Mouse (Mus musculus) small intestine, adult 2 months (tissue): ENCODE measurements around the gene Spaar. TPM values are rescaled to one million over a fixed set of nuclear protein-coding genes. Genes with fewer than 3 reads are reported as not detected.
"Not testable (repeated sequence)": the region's sequence is repeated elsewhere in the genome, so short reads cannot be mapped to it uniquely, and the experiment has no call there.

Source experiments
- H3K27ac ChIP-seq: fragments of 200-500 bp; 2 replicates; pipeline ENCODE4 v1.5.1; 2012; ENCODE audit warnings: low read depth, low read length, control low read depth, inconsistent platforms; ENCODE audit not compliant: insufficient read depth
- H3K27me3 ChIP-seq: fragments of 200-500 bp; 2 replicates; pipeline ENCODE4 v1.6.1; 2012; ENCODE audit warnings: mild to moderate bottlenecking, moderate library complexity, low read length, inconsistent platforms; ENCODE audit not compliant: control insufficient read depth, insufficient read depth
- H3K36me3 ChIP-seq: fragments of 200-500 bp; 2 replicates; pipeline ENCODE4 v1.6.1; 2012; ENCODE audit warnings: mild to moderate bottlenecking, low read length, control low read depth, inconsistent platforms; ENCODE audit not compliant: control insufficient read depth, insufficient read depth
- H3K4me1 ChIP-seq: fragments of 200-500 bp; 2 replicates; pipeline ENCODE4 v1.6.1; 2012; ENCODE audit warnings: low read length, inconsistent platforms, mixed read lengths; ENCODE audit not compliant: control insufficient read depth, insufficient read depth, insufficient read length
- H3K4me3 ChIP-seq: fragments of 200-500 bp; 2 replicates; pipeline ENCODE4 v1.5.1; 2012; ENCODE audit warnings: low read depth, mild to moderate bottlenecking, control low read depth, inconsistent platforms, low read length, moderate library complexity
- CTCF ChIP-seq: fragments of 200-500 bp; IDR thresholded peaks from 2 replicates; pipeline ENCODE4 v1.5.1; 2012; ENCODE audit warnings: low read depth, mild to moderate bottlenecking, control low read depth, inconsistent platforms, low read length, moderate library complexity, mixed read lengths; ENCODE audit not compliant: insufficient replicate concordance, insufficient read length; ENCODE audit errors: extremely low read depth
- POLR2A ChIP-seq: fragments of 200-500 bp; IDR thresholded peaks from 2 replicates; pipeline ENCODE4 v1.6.1; 2012; ENCODE audit warnings: low read depth, mild to moderate bottlenecking, control low read depth, inconsistent platforms, low read length, moderate library complexity
- WGBS: fragments of 180-500 bp; shearing (Covaris S2); methylation state at CpG from one replicate; pipeline ENCODE4 v1.1.7; 2018; 5-methylcytosine and 5-hydroxymethylcytosine counted together
- polyA plus RNA-seq: library from polyadenylated mRNA; depleted of rRNA; stranded (reverse); fragments of >200 nt; gene quantifications from 2 replicates; pipeline ENCODE4 v1.2.3, GENCODE M21; 2012; rRNA removed

The Spaar gene
- polyA plus RNA-seq, 1 experiment, result 1.1 TPM

- Histone ChIP-seq H3K27me3 (no peaks in the 10 kb centered on the region), H3K4me3 (no peak overlapping the region), H3K4me1 (no peaks in the 10 kb centered on the region), H3K36me3 (no peaks in the 10 kb centered on the region), H3K27ac (no peak overlapping the region)
- TF ChIP-seq POLR2A, result no peak
- WGBS, result 74% methylated on average over 5 of the region's 5 CpGs
These were observed 38.5 kb downstream of the Spaar start for GRCm38 (mm10) chr4:43768341-43768740.

- H3K36me3 ChIP-seq, result no peaks in the 10 kb centered on the region
- no peak overlapping the region for H3K27ac ChIP-seq
- H3K4me3 ChIP-seq, result no peak overlapping the region
- no peaks in the 10 kb centered on the region for H3K27me3 ChIP-seq
- no peak for TF ChIP-seq POLR2A
- no peak for TF ChIP-seq CTCF
- no peaks in the 10 kb centered on the region for H3K4me1 ChIP-seq
- WGBS, result 97% methylated on average over 2 of the region's 2 CpGs
These were observed 39.5 kb downstream of the Spaar start for GRCm38 (mm10) chr4:43769374-43769773.

DNA sequence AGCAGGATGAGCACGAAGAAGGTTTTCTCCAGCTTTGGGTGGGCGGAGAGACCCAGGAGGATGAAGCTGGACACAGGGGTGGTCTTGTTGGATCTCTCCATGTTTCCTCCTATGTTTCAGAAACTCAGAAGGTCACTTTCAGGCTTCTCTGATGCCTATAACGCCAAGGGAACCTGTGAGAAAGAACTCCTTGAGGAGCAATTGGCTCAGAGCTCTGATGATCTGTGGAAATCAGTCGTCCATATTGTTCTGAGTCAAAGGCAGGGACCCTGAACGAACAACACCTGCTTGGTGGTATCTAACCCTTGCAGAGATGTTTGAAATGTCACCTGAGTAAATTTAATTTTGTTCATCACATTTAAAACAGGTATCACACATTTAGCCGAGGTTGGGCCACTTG, 41.1 kb downstream of the Spaar start, which contains the start of gene Olfr159:
Olfr159 (minus strand) TSS at position 101 of the 400 bp plus-strand sequence.
- H3K36me3 ChIP-seq, result no peaks in the 10 kb centered on the region
- no peak within 1 kb of the TSS for H3K27ac ChIP-seq
- WGBS, result 79% methylated on average over 6 of the region's 6 CpGs
- no peaks in the 10 kb centered on the region for H3K27me3 ChIP-seq
- TF ChIP-seq CTCF (no peak), POLR2A (no peak)
- H3K4me1 ChIP-seq, result no peaks in the 10 kb centered on the region
- no peak within 1 kb of the TSS for H3K4me3 ChIP-seq

DNA sequence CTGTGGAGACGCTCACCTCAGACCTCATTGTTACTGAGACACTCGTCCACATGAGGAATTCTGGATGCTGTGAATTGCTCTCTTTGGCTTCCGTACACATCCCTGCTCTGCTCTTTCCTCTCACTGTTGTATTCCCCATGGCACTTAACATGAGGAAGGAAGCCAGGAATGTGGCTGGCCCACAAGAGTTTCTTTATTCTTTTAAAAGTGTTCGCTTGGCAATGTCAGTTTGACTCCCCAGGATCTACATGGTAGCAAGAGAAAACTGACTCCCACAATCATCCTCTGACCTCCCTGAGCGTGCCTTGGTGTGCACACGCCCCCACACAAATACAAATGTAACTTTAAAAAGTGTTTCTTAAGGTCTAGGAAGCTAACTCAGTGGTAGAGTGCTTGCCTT, 41.8 kb downstream of the Spaar start:
- 50% methylated on average over 6 of the region's 6 CpGs for WGBS
- no peaks in the 10 kb centered on the region for H3K4me1 ChIP-seq
- H3K27me3 ChIP-seq, result no peaks in the 10 kb centered on the region
- no peaks in the 10 kb centered on the region for H3K36me3 ChIP-seq
- no peak overlapping the region for H3K27ac ChIP-seq
- no peak overlapping the region for H3K4me3 ChIP-seq
- TF ChIP-seq CTCF (no peak), POLR2A (no peak)

DNA sequence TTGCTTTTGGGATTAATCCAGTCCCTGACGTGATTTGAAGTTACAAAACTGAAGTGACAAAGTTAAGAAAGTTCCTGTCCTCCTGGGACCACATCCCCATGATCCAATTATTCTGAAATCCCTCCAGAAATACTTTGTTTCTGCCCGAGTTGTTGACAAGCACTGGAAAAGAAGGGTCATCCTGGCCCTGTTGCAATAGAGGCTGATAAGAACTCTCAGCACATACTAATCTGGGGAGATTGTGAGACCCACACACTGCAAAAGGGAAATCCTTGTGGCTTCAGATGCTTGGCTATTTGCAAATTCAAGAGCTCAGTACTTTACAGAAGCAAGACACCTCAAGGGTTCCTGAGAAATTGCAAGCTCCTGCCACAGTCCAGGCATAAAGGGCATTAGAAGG, 42.5 kb downstream of the Spaar start:
- WGBS, result 22% methylated on average over 2 of the region's 2 CpGs
- H3K36me3 ChIP-seq, result no peaks in the 10 kb centered on the region
- H3K4me3 ChIP-seq, result no peak overlapping the region
- H3K27ac ChIP-seq, result no peak overlapping the region
- H3K27me3 ChIP-seq, result no peaks in the 10 kb centered on the region
- no peak for TF ChIP-seq CTCF
- TF ChIP-seq POLR2A, result no peak
- no peaks in the 10 kb centered on the region for H3K4me1 ChIP-seq

- TF ChIP-seq POLR2A (no peak), CTCF (no peak)
- Histone ChIP-seq H3K27me3 (no peaks in the 10 kb centered on the region), H3K4me3 (no peak overlapping the region), H3K4me1 (no peaks in the 10 kb centered on the region), H3K36me3 (no peaks in the 10 kb centered on the region), H3K27ac (no peak overlapping the region)
- 58% methylated on average over 6 of the region's 6 CpGs for WGBS
These were observed 65.5 kb downstream of the Spaar start for GRCm38 (mm10) chr4:43795296-43795695.

DNA sequence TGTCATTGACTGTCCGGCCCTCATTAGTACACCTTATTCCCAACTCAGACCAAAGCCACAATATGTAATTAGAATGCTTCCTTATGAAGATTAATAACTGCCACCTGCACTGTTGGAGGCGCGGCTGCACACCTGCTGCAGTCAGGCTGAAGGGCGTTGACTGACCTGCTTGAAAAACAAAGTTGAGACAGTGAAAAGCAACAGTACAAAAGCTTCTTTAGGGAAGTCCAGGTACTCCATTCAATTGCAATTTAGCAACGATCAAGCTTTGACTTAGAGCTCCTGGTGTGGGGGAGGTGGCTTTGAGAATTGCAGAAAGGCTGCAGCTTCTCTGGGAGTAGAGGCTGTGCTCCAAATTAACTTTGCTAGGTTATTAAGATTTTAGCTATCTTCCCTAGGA, 66.0 kb downstream of the Spaar start:
- H3K27me3 ChIP-seq, H3K4me1 ChIP-seq, H3K36me3 ChIP-seq, H3K4me3 ChIP-seq, H3K27ac ChIP-seq: not testable (repeated sequence)
- 40% methylated on average over 5 of the region's 5 CpGs for WGBS

GRCm38 (mm10) chr4:43798936-43799335, 69.1 kb downstream of the Spaar start:
- H3K27ac ChIP-seq, result no peak overlapping the region
- no peaks in the 10 kb centered on the region for H3K27me3 ChIP-seq
- no peaks in the 10 kb centered on the region for H3K4me1 ChIP-seq
- WGBS, result 28% methylated on average over 7 of the region's 7 CpGs
- no peak for TF ChIP-seq POLR2A
- no peak for TF ChIP-seq CTCF
- no peaks in the 10 kb centered on the region for H3K36me3 ChIP-seq
- no peak overlapping the region for H3K4me3 ChIP-seq

Other genes starting within 250 kb of the Spaar start
- gene Sit1, start 246.3 kb upstream of the Spaar start, polyA plus RNA-seq, result 0.96 and 1.9 TPM in 2 replicates
- 365 and 503 TPM in 2 replicates for gene Ccdc107, start 237.1 kb upstream of the Spaar start, polyA plus RNA-seq
- 21.6 and 38.3 TPM in 2 replicates for gene Arhgef39, start 230.3 kb upstream of the Spaar start, polyA plus RNA-seq
- 36.6 and 47.7 TPM in 2 replicates for gene Car9, start 223.1 kb upstream of the Spaar start, polyA plus RNA-seq
- gene Tpm2, start 206.3 kb upstream of the Spaar start, polyA plus RNA-seq, result 31.6 and 37.0 TPM in 2 replicates
- gene Creb3, start 167.7 kb upstream of the Spaar start, polyA plus RNA-seq, result 66.9 and 133 TPM in 2 replicates
- 47.2 and 78.0 TPM in 2 replicates for gene Tln1, start 167.3 kb upstream of the Spaar start, polyA plus RNA-seq
- 20.2 and 31.9 TPM in 2 replicates for gene Rgp1, start 151.3 kb upstream of the Spaar start, polyA plus RNA-seq
- 5.3 and 7.6 TPM in 2 replicates for gene Gba2, start 151.2 kb upstream of the Spaar start, polyA plus RNA-seq
- gene Msmp, start 145.5 kb upstream of the Spaar start, polyA plus RNA-seq, result not detected in 2 replicates
- 5.8 and 6.3 TPM in 2 replicates for gene Npr2, start 98.1 kb upstream of the Spaar start, polyA plus RNA-seq
- gene Spag8, start 76.4 kb upstream of the Spaar start, polyA plus RNA-seq, result 0.39 and 0.63 TPM in 2 replicates
- gene Hint2, start 73.6 kb upstream of the Spaar start, polyA plus RNA-seq, result 59.9 and 73.8 TPM in 2 replicates
- gene Tmem8b, start 61.1 kb upstream of the Spaar start, polyA plus RNA-seq, result 3.0 and 4.3 TPM in 2 replicates
- gene Fam221b, start 60.9 kb upstream of the Spaar start, polyA plus RNA-seq, result not detected in 2 replicates
- not detected in 2 replicates for gene Olfr70, start 29.2 kb upstream of the Spaar start, polyA plus RNA-seq
- not detected in 2 replicates for gene Olfr71, start 19.8 kb upstream of the Spaar start, polyA plus RNA-seq
- 1.0 and 2.0 TPM in 2 replicates for gene Hrct1, start 2.8 kb upstream of the Spaar start, polyA plus RNA-seq
- gene Olfr159, start 41.0 kb downstream of the Spaar start, polyA plus RNA-seq, result not detected in 2 replicates
- gene Olfr156, start 93.9 kb downstream of the Spaar start, polyA plus RNA-seq, result not detected in 2 replicates
- 0.04 and 0.10 TPM in 2 replicates for gene Olfr157, start 110.2 kb downstream of the Spaar start, polyA plus RNA-seq
- not detected in 2 replicates for gene Olfr155, start 121.5 kb downstream of the Spaar start, polyA plus RNA-seq
- 1.3 and 2.1 TPM in 2 replicates for gene Reck, start 145.5 kb downstream of the Spaar start, polyA plus RNA-seq
- gene Glipr2, start 227.4 kb downstream of the Spaar start, polyA plus RNA-seq, result 3.2 and 9.7 TPM in 2 replicates